Mouse (Mus musculus) T-helper 1 cell (primary cell): Measurements from ENCODE around the gene Ccdc57.

Experiments
- in situ Hi-C: fragments of 300-600 bp; cut with MboI, MseI; formaldehyde crosslinking; loops from one replicate; pipeline ENCODE4 v1.15.1; 2025; ENCODE audit warnings: high pct_unique_total_duplicates

Ccdc57 gene

DNA sequence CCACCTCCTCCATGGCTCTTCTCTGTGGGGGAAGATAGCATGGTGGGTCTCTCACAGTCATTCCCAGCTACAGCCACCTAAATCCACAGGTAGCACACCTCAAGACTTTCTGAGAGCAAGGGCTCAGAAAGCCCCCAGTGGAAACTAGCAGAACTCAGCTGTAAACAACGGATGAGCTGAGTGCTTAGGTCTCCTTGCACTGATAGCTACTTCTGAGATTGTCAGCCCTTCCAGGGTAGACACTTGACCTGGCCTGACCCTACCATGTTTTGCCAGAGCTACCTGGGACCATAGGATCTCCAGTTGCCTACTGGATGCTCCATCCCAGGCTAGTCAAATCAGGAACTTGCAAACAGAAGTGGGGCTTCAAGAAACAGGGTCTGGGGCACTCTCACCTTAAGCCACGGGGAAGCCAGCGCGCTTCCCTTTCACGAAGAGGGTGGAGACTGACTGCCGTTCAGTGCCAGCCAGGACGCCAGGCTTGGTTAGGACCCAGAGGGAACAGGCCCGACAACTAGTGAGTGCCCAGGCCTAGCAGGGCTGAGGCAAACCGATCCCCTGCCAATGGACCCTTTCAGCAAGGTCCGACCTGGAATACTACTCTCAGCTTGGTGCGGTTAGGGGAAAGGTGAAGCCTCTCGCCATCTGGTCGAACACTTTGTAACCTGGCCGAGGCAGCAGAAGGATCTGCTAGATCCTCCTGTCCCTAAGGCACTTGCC, 109.7 kb downstream of the Ccdc57 start:
- in situ Hi-C loops: no loop called here

DNA sequence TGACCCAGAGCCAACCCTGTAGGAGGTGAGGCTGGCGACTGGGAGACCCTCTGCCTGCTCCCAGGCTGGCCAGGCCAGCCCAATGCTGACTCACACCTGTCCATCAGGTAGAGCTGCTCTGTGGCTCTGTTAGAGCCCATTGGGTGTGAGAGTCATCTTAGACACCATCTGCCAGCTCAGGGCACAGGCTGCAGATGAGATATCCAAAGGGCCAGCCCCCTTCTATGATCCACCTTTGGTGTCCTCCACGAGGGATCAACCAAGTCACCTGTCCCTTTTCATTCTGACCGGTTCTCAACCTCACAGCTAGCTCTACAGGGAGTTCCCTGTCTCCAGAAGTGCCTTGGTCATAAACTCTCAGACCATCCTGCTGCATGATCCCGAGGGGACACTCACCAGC, 110.4 kb downstream of the Ccdc57 start:
- in situ Hi-C loops: no loop called here

DNA sequence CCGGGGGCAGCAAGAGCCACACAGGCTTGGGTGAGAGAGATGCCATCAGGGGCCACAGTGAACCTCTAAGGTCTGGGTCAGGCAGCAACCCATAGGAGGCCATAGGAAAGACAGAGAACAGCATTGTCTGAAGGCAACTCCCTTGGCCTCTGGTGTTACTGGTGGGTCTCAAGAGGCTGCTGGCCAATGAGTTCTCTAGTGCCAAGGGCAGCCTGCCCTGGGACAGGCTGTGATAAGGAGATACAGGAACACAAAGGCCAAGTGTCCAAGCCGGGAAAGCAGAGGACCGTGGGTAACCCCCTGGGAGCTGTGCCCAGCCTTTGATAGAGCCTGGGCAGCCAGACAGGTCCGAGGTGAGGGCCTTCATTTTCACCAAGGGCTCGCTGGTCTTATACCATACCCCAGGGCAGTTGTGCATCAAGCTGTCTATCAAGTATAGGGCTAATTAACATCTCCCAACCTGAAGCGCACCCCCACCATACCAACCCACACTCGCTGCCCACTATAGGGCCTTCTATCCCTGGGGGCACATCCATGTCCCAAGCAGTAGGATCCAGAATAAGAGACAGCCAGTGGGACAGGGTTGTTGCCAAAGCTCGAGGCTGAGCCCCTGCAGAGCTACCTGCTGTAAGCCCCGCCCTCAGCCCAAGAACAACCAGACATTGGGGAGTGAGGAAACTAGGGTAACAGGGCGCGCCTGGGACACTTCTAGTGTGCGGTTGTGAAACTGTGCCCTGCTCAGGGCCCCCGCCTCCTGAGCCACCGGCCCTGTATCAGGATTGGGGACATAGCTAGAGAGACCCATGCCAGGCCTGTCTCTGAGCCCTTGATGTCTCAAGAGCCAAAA, 111.4 kb downstream of the Ccdc57 start:
- in situ Hi-C loops: no loop called here

DNA sequence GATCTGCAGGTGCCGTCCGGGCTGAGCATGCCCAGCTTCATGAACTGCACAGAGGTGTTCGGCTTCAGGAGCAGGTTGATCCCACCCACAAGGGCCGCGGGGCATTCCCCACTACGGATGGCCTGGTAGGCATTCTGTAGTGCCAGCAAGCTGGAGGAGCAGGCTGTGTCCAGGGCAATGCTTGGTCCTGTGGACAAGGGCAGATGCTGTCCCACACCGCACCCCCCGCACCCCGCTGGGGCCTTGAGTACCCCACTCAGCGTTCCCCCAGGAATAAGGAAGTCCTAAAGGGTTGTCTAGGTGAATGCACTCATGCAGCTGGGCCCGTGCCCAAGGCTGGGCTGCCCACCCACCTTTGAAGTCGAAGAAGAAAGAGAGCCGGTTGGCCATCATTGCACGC, 112.1 kb downstream of the Ccdc57 start:
- in situ Hi-C loops: no loop called here

DNA sequence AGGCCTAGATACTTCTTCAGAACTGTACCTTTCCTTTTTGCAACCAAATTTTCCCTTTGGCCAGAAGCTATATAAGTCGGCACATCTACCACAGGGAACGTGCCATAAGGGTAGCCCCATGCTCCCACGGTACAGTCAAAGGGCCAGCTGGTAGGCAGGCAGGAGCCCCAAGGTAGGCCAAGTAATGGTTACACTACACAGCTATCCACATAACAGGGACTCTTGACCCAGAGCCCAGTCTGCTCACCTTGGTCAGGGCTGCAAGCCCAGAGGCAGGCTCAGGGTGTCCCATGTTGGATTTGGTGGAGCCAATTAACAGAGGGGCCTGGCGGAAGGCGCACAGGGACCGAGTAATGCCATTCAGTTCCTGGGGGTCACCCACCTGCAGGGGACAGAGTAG, 113.1 kb downstream of the Ccdc57 start:
- in situ Hi-C loops: no loop called here

DNA sequence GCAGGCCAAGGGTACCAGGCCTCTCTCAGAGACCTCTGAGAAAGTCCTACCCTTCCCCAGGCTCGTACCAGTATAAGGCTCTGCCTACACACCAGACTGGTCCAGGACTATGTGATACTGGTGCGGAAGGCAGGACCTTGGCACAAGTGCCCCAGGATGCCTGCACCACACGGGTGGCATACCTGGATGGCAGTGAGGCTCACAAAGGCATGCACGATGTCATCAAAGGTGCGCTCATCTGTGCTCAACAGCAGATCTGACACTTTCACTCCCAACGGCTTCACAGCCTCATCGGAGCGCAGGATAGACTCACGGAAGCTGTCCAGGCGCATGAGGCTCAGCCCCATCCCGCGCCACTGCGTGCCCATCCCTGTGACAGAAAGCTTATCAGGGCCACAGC, 114.4 kb downstream of the Ccdc57 start:
- in situ Hi-C loops: no loop called here

DNA sequence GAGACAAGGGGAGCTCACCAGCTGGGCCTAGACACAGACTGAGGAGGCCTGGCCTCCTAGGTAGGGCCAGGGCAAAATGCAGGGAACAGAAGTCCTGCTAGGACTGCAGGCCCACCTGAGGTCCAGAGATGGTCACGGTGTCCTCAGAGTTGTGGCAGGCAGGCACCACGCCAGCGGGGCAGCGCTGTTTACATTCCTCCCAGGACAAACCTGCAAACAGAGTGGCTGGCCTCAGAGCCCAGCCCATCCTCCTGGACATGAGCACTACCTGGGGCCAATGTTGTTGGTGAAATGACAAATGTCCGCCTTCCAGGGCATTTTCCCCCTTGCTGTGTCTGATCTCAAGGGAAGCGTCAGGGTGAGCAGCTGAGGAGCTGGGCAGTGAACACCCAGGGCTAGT, 115.3 kb downstream of the Ccdc57 start:
- in situ Hi-C loops: no loop called here

DNA sequence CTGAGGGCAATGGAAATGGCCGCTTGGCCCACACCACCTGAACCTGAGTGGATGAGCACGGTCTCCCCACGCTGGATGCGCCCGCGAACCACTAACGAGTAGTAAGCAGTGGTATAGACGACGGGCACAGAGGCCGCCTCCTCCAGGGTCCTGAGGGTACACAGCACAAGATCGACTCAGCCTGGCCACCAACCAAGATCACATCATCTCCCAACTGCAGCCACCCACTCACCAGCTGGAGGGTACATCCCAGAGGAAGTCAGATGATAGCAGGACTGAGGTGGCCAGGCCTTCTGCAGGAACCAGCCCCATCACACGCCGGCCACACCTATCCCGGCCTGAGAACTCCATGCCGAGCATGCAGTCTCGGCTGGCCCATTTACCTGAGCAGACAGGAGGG, 120.6 kb downstream of the Ccdc57 start:
- in situ Hi-C loops: no loop called here

DNA sequence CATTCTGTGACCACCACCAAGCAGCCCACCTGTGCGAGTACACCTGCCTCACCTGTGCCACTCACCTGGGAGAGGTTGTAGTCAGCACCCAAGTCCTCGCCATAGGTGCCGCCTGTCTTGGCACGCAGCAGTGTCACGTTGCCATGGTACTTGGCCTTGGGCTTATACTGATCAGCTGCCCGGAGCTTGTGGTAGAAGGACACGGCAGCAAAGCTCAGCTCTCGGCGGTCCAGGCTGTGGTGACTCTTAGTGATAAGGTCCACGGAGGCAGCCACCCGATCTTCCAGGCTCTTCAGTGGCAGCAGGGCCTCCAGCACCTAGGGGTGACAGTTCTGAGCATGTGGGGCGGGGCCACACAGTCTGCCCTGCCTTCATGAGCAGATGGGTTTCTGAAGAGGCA, 124.7 kb downstream of the Ccdc57 start:
- in situ Hi-C loops: no loop called here

DNA sequence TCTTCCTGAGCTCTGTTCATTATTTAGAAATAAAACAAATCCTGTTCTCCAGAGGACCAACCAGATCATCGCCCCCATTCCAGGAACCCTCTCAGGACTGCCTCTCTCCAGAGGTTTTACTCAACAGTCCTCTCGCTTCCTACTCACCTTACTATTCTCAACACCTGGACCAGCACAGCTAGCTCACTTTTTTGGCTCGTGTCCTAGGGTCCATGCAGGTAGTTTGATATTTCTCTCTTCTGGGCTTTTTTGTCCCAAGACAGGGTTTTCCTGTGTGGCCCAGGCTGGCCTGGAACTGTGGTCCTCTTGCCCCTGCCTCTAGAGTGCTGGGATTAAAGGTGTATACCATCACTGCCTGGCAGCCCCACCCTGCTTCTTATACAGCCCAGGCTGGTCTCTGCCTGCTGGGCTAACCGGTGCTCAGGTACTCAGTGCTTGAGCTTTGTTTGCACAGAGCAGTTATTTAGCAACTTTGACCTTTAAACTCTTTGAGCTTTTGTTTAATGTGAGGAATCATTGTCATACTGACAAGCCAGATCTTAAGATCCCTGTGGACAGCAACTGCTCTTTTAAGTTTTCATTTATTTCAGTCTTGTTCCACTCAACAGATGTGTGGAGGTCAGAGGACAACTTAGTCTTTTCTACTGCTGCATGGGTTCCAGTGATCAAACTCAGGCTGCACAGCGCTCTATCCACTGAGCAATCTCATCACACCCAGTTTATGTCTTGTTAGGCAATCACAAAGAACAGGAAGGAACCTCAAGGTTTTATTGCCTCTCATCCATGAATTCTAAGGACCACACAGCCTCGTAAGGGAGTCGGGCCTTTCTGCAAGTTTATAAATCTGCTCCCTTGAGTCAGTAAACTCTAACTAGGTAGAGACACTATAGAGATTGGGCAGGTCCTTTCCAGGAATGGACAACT, 127.0 kb downstream of the Ccdc57 start:
- in situ Hi-C loops: no loop called here

DNA sequence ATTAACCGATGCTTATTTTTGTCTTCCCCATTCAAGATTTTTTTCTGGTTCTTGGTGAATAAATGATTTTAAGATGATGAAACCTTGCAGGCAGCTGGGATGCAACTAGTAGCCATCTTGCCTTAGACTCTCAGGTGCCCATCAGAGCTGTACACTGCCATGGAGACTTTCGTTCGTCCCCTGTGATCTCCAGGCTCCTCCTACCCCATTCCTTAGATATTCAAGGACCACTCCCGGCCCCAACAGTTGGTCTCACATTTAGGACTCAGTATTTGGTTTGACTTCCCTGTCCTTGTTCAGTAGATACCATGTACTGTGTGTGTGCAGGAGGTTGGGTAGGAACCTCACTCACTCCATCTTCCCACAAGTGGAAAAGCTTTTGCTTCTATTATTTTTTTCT, 127.9 kb downstream of the Ccdc57 start:
- in situ Hi-C loops: no loop called here

DNA sequence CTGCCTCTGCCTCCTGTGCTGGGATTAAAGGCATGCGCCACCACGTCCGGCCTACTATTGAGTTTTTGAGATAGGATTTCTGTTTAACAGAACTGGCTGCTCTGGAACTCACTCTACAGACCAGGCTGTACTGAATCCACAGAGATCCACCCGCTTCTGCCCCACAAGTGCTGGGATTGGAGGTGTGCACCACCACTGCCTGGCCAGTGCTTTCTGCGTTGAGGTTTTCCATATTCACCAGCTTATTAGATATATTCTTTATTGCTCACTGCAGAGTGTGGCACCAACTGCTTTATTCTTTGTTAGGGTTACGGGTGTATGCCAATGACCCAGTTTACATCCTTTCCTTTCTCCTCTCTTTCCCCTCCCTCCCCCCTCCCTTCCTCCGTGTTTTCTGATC, 128.4 kb downstream of the Ccdc57 start:
- in situ Hi-C loops: no loop called here

DNA sequence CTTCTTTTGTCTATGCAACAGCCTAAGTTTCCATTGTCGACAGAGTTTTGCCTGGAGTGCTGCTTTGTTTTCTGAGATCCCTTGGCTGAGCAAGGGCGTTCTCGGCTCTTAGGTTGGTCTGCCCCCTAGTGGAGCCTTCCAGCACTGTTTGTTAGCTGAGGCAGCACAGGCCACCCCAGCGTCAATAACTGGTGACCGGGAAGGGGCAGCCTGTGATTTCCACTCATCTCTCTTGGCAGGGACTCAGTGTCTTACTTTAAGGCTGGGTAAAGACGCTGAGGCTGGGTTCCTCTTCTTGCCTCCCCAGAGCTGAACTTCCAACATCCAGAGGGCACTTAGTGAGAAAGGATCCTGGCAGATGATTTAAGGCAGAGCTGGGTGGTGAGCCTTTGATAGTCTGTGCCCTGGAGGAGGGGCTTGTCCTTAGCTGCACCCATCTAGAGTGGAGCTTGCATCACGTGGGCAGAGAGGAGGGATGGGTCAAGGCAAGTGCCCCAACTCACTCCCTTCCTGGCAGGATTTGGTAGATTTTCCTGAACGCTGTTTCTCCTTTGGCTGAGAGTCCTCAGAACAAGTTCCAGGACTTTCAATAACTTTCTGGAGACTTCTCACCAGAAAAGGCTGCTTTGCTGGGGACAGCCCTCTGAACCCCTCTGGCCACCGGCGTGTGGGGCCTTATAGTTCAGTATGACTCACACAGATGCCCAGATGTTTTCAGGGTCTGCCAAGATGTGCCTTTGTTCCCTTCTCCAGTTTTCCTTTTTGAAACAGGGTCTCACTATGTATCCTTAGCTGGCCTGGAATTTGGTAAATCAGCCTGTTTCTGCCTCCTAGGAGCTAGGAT, 132.4 kb downstream of the Ccdc57 start:
- in situ Hi-C loops: no loop called here

DNA sequence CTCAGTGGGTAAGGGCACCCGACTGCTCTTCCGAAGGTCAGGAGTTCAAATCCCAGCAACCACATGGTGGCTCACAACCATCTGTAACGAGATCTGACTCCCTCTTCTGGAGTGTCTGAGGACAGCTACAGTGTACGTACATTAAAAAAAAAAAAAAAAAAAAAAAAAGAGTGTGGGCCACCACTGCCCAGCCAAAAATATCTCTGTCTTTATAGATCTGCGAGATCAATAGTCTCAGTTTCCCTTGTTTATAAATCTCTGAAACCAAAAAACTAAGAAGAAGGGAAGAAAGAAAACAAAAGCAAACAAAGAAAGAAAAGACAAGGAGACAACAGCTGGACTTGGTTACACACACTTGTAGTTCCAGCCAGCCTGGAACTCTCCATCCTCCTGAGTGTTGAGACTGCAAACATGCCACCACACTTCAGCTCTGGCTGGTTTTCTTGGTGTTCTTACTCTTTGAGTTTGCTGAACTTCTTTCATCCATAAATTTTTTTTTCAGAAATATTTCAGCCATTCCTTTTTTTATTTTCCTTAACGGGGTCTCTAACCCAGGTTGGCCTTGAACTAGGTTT, 133.3 kb downstream of the Ccdc57 start:
- in situ Hi-C loops: no loop called here

DNA sequence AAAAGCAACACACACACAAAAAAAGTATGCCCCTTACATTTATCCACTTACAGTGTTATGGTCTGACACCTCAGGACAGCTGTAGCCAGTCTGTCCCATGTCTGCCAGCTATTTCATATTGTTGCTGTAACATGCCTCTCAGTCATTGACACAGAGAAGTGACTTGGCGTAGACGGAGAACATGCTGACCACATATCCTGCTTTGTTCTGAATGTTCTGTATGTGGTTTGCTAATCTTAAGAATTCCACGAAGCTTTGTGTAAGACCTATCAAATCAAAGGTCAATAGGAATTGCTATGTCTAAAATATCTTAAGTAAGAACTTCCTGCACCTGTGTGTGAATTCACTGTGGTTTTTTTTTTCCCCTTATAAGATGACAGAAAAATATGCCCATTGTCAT, 134.4 kb downstream of the Ccdc57 start:
- in situ Hi-C loops: no loop called here

DNA sequence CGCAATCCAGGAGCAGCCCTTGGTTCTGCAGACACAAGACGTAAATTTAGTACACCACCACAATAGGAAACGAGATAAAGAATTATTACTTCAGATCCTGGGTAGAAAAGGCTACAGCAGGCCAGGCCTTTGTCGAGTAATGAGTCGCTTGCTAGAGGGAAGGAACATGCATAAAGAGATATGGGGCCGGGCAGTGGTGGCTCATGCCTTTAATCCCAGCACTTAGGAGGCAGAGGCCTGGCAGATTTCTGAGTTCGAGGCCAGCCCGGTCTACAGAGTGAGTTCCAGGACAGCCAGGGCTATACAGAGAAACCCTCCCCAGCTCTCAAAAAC, 136.1 kb downstream of the Ccdc57 start:
- in situ Hi-C loops: no loop called here

DNA sequence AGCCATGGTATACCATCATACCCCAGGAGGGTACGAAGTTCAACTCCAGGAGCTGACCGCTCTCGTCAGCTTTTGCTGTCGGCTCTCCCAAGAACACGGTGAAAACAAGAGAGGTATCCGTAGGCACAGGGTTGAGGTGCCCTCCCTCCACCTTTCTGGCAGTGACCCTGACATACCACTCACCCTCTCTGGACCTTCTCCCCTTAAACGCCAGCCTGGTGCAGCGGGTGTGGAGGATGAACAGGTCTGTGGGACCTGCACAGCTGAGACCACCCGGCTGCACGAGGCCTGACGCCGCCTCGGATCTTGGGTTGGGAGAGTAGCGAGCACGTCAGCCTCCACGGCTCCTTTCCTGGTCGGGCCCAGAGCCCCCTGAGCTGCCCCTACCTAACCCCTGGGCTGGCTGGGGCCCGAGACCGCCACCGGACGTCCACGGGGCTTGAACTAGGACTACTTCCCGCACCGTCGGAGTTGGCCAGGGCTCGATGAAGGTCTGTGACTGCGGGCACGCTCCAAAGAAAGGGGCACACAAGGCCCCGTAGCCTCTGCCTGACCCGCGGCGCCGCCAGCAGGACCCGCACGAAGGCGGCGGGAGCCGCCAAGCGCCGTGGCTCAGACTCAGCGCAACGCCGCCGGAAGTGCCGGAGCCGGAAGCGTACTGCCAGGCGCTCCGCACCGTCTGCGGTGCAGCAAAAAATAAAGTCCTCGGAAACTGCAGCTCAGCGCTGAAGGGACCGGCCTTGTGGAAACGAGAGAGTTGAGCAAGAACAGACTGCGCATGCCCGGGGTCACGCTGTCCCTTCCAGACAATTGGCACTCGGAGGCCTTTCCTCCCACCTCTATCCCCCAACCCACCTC, 136.7 kb downstream of the Ccdc57 start, which contains the start of gene Dus1l:
Gene Dus1l (minus strand): TSS at position 648 of the 858 bp plus-strand sequence.
- in situ Hi-C loops: no loop called here

DNA sequence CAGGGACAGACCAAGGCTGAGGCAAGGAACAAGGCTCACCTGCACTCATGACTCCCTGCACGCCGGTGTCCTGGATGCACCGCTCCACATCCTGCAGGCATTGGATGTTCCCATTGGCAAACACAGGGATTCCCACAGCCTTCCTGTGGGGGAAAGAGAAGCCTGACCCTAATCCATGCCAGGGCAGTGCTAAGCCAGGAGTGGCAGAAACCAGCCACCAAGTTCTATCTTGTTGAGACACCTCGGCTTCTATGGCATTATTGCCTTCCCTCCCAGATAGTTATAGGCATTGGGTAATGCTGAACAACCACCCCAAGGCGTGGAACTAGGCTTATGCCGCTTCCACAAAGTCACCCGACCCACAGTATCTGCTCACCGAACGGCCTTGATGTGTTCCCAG, 140.0 kb downstream of the Ccdc57 start:
- in situ Hi-C loops: no loop called here

DNA sequence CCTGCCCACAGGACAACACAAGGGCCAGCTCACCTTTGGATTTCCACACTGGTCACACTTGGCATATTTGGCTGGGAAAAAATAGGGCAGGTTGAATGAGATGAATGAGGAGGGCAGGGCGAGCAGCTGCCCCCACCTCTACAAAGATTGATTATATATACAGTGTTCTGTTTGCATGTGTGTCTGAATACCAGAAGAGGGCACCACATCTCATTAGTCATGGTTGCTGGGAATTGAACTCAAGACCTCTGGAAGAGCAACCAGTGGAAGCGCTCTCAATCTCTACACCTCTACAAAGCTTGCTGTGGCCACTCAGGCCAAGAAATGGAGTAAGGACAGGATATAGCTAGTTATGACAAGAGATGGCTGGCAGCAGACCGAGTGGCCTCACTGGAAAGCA, 142.9 kb downstream of the Ccdc57 start:
- in situ Hi-C loops: no loop called here

DNA sequence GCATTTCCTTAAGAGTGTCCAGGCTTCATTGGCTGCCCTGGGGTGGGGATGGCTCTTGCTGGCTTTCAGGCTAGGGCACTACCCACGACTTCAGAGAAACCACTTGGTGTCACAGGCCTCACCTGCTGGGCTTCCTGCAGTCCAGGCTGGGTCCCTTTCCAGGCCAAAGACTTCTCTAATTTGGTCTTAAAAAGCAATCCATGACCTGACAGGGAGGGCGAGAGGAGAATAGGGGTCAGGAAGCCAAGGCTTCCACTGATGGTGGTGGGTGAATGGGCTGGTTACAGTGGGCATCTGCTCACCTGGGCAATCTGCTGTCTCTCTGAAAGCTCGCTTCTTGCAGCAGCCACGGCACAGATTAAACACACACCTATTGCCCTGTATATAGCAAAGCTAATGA, 143.3 kb downstream of the Ccdc57 start:
- in situ Hi-C loops: no loop called here
